Mouse (Mus musculus) hindbrain, postnatal 0 days (tissue): ENCODE data around the gene Golt1a. TPM values are rescaled to one million over a fixed set of nuclear protein-coding genes. Genes with fewer than 3 reads are reported as not detected.

Source experiments
- ATAC-seq: fragments of 200-750 bp; cut with Nextera tagmentation; 2 replicates; pipeline ENCODE4 v1.8.0; 2017; ENCODE audit warnings: mild to moderate bottlenecking, moderate TSS enrichment, moderate library complexity
- DNase-seq: peaks from one replicate; pipeline ENCODE4 v3.0.0-alpha.2; 2015; ENCODE audit warnings: low spot score
- H3K27ac ChIP-seq: fragments of 300-500 bp; sonication (generic); 2 replicates; pipeline ENCODE4 v1.5.1; 2014; ENCODE audit warnings: mild to moderate bottlenecking
- H3K27me3 ChIP-seq: fragments of 300-500 bp; sonication (generic); 2 replicates; pipeline ENCODE4 v1.6.1; 2014; ENCODE audit warnings: low read length, mixed read lengths; ENCODE audit not compliant: insufficient read depth
- H3K36me3 ChIP-seq: fragments of 300-500 bp; sonication (generic); 2 replicates; pipeline ENCODE4 v1.6.1; 2014; ENCODE audit warnings: low read length, mixed read lengths; ENCODE audit not compliant: insufficient read depth
- H3K4me1 ChIP-seq: fragments of 300-500 bp; sonication (generic); 2 replicates; pipeline ENCODE4 v1.6.1; 2014; ENCODE audit warnings: antibody characterized with exemption, low read length, mixed read lengths; ENCODE audit not compliant: insufficient read depth
- H3K4me2 ChIP-seq: fragments of 300-500 bp; sonication (generic); 2 replicates; pipeline ENCODE4 v1.6.1; 2014; ENCODE audit warnings: low read depth, mild to moderate bottlenecking, low read length, moderate library complexity, mixed read lengths
- H3K4me3 ChIP-seq: fragments of 300-500 bp; sonication (generic); 2 replicates; pipeline ENCODE4 v1.5.1; 2014; ENCODE audit warnings: low read length
- H3K9ac ChIP-seq: fragments of 300-500 bp; sonication (generic); replicated peaks from 2 replicates; pipeline ENCODE4 v1.6.1; 2014; ENCODE audit warnings: mild to moderate bottlenecking, low read length, moderate library complexity, mixed read lengths
- H3K9me3 ChIP-seq: fragments of 300-500 bp; sonication (generic); 2 replicates; pipeline ENCODE4 v1.6.1; 2016; ENCODE audit warnings: low read length, mixed read lengths
- CTCF ChIP-seq: IDR thresholded peaks from 2 replicates; pipeline ENCODE4 v1.5.1; 2016; ENCODE audit warnings: antibody characterized with exemption, control low read depth, low read depth
- WGBS: fragments of 180-500 bp; shearing (Covaris S2); extraction: QIAGEN DNeasy Blood & Tissue Kit; methylation state at CpG from one replicate; pipeline ENCODE4 v1.1.7; 2014; 5-methylcytosine and 5-hydroxymethylcytosine counted together
- polyA plus RNA-seq: library from polyadenylated mRNA; unstranded; fragments of >200 nt; fragmentation: Nextera tagmentation; extraction: Ambion mirVana; gene quantifications from 2 replicates; pipeline ENCODE4 v1.2.1, GENCODE M21; 2015
- total RNA-seq: library from RNA; depleted of rRNA; stranded (reverse); fragments of >200 nt; gene quantifications from 2 replicates; pipeline ENCODE4 v1.2.3, GENCODE M21; 2014

The Golt1a gene
- total and polyA plus RNA-seq, 2 experiments from 2014 or later, result 0.08 TPM; not detected in 1

GRCm38 (mm10) chr1:133292608-133293007 lies 17.0 kb upstream of the Golt1a start:
- Histone ChIP-seq H3K27me3 (no peaks in the 10 kb centered on the region), H3K4me2 (no peak overlapping the region), H3K9ac (no peak overlapping the region), H3K4me1 (no peaks in the 10 kb centered on the region), H3K36me3 (peaks cover 22% of the 10 kb centered on the region), H3K4me3 (no peak overlapping the region), H3K9me3 (no peaks in the 10 kb centered on the region), H3K27ac (no peak overlapping the region)
- DNase-seq, result no peak
- peak; percentile 48 for TF ChIP-seq CTCF
- ATAC-seq, result no peak

GRCm38 (mm10) chr1:133296376-133296775 lies 13.2 kb upstream of the Golt1a start:
- Histone ChIP-seq H3K9ac (no peak overlapping the region), H3K27me3 (no peaks in the 10 kb centered on the region), H3K4me1 (no peaks in the 10 kb centered on the region), H3K27ac (no peak overlapping the region), H3K9me3 (no peaks in the 10 kb centered on the region), H3K4me3 (no peak overlapping the region), H3K4me2 (no peak overlapping the region), H3K36me3 (peaks cover 24% of the 10 kb centered on the region)
- DNase-seq (peak; percentile 74), ATAC-seq (peak; percentile 35; the same call in 1 of the 2 replicates)
- 46% methylated on average over 9 of the region's 9 CpGs for whole genome bisulfite sequencing
- TF ChIP-seq CTCF, result no peak

DNA sequence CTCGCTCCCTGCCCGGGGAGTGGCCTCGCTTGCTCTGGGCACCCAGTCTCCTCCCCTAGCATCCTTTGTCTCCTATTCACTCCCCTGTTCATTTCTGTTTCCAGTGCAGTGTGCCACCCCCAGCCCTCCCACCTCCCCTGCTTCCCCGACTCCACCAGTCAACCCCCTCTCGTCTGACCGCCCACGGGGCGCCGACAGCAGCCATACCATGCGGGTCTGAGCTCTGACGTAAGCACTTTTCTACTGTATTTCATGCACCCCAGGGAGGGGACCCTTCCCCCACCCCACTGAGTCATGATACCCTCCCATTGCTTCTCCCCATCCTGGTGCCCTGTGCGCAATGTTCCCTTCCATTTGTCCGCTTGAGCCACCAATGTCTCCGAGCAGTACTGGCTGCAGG lies 10.8 kb upstream of the Golt1a start:
- peaks cover 21% of the 10 kb centered on the region for H3K36me3 ChIP-seq
- no peaks in the 10 kb centered on the region for H3K9me3 ChIP-seq
- no peaks in the 10 kb centered on the region for H3K4me1 ChIP-seq
- no peak for DNase-seq
- H3K27ac ChIP-seq, result no peak overlapping the region
- WGBS, result 53% methylated on average over 14 of the region's 14 CpGs
- H3K9ac ChIP-seq, result no peak overlapping the region
- no peak overlapping the region for H3K4me3 ChIP-seq
- H3K4me2 ChIP-seq, result no peak overlapping the region
- ATAC-seq, result no peak
- no peaks in the 10 kb centered on the region for H3K27me3 ChIP-seq
- no peak for TF ChIP-seq CTCF

GRCm38 (mm10) chr1:133302540-133302939 lies 7.1 kb upstream of the Golt1a start:
- 24% methylated on average over 3 of the region's 3 CpGs for WGBS
- Histone ChIP-seq H3K4me1 (peaks cover 5% of the 10 kb centered on the region), H3K4me3 (no peak overlapping the region), H3K27ac (no peak overlapping the region), H3K9me3 (no peaks in the 10 kb centered on the region), H3K9ac (no peak overlapping the region), H3K36me3 (peaks cover 15% of the 10 kb centered on the region), H3K4me2 (no peak overlapping the region), H3K27me3 (no peaks in the 10 kb centered on the region)
- ATAC-seq (0 out of 2 replicates have a peak, but pooled peaks have one; percentile 27), DNase-seq (peak; percentile 69)
- TF ChIP-seq CTCF, result no peak

- Histone ChIP-seq H3K9ac (no peak overlapping the region), H3K9me3 (no peaks in the 10 kb centered on the region), H3K4me2 (no peak overlapping the region), H3K27me3 (no peaks in the 10 kb centered on the region), H3K36me3 (no peaks in the 10 kb centered on the region), H3K4me1 (peaks cover 5% of the 10 kb centered on the region), H3K27ac (no peak overlapping the region; the same call in 1 of the 2 replicates), H3K4me3 (no peak overlapping the region)
- under 1% methylated on average over 4 of the region's 4 CpGs for WGBS
- DNase-seq (peak; percentile 81), ATAC-seq (peak; percentile 30)
- peak; percentile 91 for TF ChIP-seq CTCF
These were observed 2.8 kb upstream of the Golt1a start for GRCm38 (mm10) chr1:133306842-133307241.

DNA sequence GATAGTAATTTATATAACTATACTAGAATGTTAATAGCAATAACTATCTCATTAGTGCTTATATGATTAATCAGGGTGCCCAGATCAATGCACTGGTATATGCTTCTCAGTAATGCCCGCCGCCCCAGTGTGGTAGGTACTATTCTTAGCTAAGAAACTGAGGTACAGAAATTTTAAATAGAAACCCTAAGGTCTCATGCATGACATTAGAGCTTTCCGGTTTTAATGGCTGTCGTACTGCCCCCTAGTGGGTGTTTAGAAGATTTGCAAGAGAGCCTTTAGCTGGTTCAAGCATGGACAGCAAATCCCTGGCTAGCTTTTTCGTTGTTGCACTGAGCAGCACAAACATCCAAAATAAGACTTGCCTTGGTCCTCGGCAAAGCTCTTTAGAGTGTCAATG lies 2.3 kb upstream of the Golt1a start:
- DNase-seq (peak; percentile 89), ATAC-seq (no peak)
- Histone ChIP-seq H3K27ac (no peak overlapping the region; the same call in 1 of the 2 replicates), H3K4me2 (no peak overlapping the region), H3K36me3 (no peaks in the 10 kb centered on the region), H3K9ac (no peak overlapping the region), H3K4me3 (no peak overlapping the region), H3K4me1 (peaks cover 5% of the 10 kb centered on the region), H3K27me3 (no peaks in the 10 kb centered on the region), H3K9me3 (no peaks in the 10 kb centered on the region)
- WGBS, result 11% methylated on average over 6 of the region's 6 CpGs
- TF ChIP-seq CTCF, result peak; percentile 76

- no peak overlapping the region for H3K9ac ChIP-seq
- H3K9me3 ChIP-seq, result no peaks in the 10 kb centered on the region
- TF ChIP-seq CTCF, result peak; percentile 62
- peak; percentile 25; the same call in 1 of the 2 replicates for ATAC-seq
- H3K4me3 ChIP-seq, result no peak overlapping the region
- H3K27me3 ChIP-seq, result no peaks in the 10 kb centered on the region
- no peak overlapping the region for H3K4me2 ChIP-seq
- 64% methylated on average over 4 of the region's 4 CpGs for WGBS
- no peak for DNase-seq
- H3K4me1 ChIP-seq, result peaks cover 9% of the 10 kb centered on the region
- H3K27ac ChIP-seq, result no peak overlapping the region
- H3K36me3 ChIP-seq, result no peaks in the 10 kb centered on the region
These were observed 1.6 kb downstream of the Golt1a start for GRCm38 (mm10) chr1:133311240-133311639.
